Mouse (Mus musculus) megakaryocyte, adult 5-6 weeks (primary cell): ENCODE results near the gene Slc25a22. TPM values are rescaled to one million over a fixed set of nuclear protein-coding genes. Genes with fewer than 3 reads are reported as not detected.

Experiments
- ATAC-seq: 2 replicates; pipeline ENCODE4 v1.8.0; 2016; ENCODE audit warnings: mild to moderate bottlenecking, inconsistent platforms; ENCODE audit not compliant: poor library complexity, severe bottlenecking
- total RNA-seq, 2 experiments: library from RNA; stranded (forward) in 1 of 2; stranded (reverse) in 1 of 2; fragments of 153-499, 151-499 nt in 1 of 2; fragments of 221-1000, 200-1000 nt in 1 of 2; gene quantifications; 2 replicates each; pipeline versions ENCODE4 v1.2.3 to v1.2.4; 2015 to 2017

Gene Slc25a22
- 14.6 and 15.0 TPM in 2 replicates for total RNA-seq (2015)
- total RNA-seq (2017), result 3.2 and 6.4 TPM in 2 replicates

DNA sequence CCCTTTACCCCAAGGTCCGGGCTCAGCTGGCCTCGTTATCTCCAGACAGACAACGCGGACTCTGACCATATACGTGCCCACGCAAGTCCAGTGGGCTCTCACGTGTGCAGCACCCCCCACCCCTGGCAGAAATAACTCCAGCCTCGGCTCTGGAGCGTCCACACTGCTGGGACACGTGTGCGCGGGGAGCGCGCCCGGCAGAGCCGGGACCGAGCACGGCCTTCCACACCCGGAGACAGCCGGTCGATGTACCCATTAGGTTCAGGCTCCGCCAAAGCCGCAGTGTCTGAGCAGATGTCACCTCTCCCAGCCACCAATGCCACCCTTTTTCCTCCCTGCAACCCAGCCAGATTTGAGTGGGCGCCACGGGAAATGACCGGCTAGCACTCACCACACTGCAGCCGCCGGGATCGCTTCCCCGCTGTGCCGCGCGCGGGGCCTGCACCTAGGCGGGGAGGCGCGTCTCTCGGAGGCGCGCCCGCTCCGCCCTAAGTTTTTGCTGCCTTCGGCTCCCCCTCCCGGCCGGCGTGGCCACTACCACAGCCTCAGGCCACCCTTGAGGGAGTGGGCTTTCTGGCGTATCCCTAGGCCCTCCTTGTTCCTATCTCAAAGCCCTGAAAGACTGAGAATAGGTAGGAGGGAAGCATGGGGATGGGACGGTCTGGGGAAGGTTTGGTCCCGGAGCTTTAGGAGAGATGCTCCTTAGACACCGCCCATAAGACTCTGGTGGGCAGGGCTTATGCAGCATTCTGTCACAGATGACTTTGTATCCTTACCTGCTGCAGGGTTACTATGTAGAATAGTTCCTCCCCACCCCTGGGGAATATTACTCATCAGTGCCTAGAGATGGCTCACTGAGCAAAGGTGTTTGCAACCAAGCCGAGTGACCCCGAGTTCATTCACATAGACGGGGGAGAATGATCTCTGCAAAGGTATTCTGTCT lies at the start of gene Slc25a22:
Slc25a22 (minus strand) TSS at position 715 of the 943 bp plus-strand sequence.
- ATAC-seq, result peak; percentile 84

DNA sequence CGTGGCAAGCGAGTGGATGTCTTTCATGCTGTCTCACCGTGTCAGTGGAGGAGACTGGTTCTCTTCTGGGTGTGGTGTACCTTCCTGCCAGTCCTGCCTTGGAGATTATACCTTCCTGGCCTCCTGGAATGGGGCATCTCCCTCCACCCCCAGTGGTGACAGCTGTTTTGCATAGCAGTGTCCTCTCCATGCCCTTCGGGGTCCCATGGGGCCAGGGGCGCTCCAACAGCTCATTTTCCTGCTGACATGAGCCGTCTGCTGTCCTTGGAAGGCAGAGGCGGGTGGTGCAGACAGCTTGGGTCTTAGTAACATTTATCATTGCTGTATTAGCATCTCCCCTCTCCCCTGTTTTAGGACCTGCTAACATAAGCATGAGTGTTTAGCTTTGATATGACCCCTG lies 49.4 kb upstream of the Slc25a22 start:
- no peak for ATAC-seq

DNA sequence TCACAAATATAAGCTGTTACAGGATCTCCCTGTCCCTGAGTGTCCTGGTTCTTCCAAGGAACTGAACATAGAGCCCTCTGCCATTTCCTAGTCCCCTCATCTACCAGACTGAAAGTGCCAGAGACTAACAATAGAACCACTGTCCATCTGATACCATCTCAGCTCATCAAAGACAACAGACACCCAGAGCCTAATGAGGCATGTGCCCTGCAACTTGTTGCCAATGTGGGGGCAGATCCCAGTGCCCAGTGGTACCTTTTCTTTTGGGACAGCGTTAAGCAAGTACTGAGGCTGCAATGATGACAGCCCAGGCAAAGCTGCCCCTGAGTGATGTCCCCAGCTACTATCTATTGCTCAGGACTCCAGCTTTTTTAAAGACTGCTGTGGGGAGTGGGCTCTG lies 48.5 kb upstream of the Slc25a22 start:
- no peak for ATAC-seq

DNA sequence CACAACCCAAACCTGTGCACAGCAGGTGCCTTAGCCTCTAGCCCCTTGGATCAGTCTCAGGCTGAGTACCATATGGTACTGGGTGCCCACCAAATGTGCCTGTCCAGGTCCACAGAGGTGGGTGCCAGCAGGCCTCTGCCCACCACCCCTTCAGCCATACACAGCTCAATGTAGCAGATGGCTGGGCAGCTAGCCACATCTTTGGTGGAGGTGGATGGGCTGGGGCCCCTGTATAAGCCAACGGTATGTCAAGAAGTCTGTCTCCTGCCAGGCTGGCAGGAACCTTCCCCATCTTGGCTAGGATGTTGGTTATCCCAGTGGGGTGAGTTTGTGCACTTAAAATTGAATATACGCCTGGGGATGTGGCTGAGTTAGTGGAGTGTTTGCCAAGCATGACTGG lies 47.9 kb upstream of the Slc25a22 start:
- ATAC-seq, result no peak

DNA sequence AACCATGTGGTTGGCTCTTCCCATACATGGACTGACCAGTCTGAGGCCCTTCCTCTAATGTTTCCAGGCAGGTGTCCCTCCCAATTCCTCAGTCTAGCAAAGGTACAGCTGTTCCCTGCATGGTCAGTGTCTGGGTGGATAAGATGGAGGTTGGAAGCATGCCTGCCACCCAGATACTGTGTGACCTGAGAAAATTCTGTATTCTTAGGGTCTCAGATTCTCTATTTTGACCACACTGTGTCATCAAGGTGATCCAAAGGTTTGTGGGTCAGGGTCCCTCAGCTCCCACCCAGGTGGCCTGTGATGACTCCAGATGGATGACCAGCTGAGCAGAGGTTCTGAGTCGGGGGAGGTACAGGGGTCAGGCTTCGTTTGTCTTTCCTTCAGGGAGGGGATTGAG lies 47.5 kb upstream of the Slc25a22 start:
- no peak for ATAC-seq

DNA sequence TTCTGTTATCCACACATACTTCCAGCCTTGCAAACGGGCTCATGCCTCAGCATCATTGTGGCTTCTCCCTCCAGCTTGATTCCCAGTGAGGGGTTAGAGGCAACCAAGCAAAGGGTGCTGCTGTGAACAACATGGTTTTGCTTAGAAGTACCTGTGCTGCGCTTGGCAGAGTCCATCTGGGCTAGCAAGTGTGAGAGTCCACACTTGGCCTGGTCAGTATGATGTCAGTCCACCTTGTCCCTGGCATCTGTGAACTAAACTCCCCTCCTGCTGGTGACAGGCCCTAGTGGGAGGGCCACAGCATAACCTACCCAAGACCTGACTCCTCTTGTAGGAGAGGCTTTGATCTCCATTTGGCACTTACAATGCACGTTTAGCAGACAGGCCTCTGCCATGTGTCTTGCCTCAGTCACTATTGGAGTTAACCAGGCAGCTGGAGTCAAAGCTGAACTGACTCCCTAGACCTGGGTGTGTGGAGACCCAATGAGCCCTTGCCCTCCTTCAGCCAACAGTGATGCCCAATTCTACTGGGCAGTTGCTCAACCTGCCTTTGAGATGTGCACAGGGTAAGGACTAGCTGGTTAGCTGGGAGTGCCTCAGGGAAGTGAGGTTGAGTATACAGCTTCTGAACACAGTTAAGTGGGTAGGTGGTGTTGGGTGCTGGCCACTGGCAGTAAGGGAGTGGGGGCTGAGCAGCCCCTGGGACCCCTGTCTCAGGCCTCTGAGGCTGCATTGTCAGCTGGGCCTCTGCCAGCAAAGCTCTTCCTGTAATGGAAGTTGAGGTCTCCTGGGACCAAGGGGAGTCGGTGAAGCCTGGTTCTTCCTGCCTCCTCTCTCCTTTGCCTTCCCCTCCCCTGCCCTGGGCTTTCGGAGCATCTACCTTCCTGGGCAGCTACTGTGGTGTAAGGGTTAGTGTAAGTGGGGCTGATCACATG lies 46.8 kb upstream of the Slc25a22 start:
- no peak for ATAC-seq

DNA sequence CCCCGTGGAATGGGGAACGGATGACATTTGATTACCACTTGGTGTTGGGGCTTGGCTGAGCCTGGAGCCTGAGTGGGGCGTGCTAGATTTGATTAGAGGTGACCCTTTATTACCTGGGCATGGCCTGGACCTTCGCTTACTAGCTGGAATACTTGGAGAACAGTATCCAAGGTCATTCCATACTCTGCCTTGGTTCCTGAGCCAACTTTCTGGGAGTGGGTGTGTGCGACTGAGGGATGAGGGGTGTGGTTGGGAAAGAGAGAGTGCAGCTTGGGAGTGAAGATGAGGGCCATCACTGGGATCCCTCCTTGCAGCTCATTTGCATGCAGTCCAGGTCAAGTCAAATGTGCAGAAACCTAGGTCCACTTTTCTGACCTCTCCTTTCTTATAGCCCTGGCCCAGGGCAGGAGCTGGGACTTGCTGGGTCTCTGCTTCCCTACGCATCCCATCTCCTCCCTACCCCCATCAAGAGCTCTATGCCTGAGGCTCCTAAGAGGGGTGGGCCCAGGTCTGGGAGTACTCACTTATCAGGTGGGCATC lies 45.5 kb upstream of the Slc25a22 start:
- no peak for ATAC-seq

DNA sequence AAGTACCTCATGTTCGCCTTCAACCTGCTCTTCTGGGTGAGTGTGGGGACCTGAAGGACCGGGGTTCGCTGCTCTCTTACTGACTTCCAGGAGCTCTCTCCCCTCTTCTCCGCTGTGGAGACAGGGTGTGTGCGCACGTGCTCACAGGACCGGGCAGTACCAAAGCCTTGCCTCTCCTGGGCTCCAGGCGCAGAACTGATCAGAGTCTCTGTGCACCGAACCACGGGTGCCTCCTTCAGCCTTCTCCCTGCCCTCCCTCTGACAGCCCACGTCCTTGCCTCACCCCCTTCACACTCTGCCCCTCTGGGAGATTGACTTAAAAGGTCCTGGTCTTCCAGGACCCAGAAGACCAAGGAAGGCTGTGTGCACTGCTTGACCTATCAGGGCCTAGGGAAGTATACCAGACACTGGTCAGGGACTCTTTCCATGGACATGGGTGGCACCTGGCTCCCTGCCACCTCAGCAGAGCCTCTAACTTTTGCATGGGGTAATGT lies 44.9 kb upstream of the Slc25a22 start:
- no peak for ATAC-seq

DNA sequence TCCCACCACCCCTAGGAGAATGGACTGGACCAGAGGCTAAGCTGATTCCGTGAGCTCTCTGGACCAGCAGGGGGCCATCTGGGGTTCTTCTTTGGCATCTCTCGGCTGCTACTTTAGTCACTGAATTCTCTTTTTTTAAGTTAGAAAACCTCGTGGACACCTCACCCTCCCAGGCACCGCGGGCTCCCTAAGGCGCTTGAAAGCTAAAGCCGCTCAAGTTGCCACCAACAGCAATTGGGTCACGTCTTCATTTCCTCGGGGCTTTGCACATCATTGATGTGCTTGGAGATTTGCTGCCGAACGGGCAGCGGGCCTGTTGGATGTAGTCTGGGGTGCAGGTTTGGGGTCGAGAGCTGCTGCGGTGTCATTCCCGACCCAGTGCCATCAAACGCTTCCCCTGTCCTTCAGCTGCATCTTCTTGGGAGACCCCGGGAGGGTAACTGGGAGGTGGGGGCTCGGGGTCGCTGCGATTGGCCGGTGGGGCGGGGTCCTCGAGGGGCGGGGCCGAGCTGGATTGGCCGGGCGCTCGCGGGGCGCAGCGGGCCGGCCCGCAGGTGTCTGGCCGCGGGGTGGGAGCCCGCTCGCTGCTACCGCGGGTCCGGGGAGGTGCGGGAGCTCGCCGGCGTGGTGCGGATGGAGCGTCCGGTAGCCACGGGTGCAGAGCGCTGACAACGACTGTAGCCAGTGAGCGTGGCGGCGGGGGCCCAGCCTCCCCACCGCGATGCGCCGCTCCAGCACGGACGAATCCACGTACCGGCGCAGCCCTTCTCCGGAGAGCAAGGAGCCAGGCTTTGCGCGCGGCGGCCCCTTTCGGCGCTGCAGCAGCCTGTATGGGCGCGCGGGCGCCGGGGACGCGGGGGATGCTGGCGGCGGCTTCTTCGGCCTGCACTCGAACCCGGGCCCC lies 44.1 kb upstream of the Slc25a22 start:
- peak; percentile 37 for ATAC-seq

DNA sequence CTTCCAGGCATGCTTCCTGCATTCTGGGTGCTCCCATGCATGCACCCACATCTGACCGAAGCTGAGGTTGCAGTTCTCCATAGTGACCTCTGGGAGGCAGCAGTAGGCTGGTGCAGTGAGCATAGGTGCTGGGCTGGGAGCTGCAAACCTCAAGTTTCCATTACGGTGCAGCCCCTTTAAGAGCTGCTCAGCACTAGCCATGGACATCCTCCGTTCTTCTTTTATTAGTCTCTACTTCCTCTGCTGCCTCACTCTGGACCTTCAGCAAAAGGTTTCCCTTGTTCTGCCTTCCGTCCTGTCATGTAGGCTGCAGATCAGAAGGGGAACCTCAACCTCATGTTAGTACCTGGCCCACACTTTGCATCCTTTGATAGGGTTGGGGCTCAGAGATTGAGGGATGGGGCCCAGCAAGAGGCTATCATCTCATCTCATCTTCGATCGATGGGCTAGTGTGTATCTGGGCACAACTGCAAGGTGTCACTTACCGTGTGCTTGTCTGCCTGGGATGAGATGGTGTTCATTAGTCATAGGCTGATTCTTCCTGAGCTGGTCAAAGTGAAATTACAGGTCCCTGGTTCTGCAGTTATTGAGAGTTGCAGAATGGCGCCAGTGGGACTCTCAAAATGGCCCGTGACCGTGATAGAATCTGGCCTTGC lies 43.3 kb upstream of the Slc25a22 start:
- ATAC-seq, result peak; percentile 84

DNA sequence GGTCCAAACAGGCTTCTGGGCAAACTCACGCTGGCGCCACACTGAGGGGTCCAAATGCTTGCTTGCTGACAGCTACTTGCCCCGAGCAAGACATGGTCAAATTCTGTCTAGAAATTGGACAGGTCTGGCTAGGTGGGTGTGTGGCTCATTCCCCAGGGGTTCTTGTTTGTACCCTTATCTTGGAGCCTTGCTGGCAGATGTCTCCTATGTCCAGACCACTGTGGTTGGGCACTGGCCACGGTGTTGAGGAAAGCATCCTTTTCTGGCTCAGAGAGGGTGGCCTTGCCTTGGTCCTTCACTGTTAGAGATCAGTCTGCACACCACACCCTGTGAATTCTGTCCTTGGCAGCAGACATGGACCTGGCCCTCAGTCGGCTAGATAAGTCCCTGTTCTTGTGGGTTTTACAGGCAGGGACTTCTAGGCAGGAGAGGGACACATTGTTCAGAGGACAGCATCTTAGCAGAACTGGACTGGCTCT lies 40.6 kb upstream of the Slc25a22 start:
- ATAC-seq, result no peak

DNA sequence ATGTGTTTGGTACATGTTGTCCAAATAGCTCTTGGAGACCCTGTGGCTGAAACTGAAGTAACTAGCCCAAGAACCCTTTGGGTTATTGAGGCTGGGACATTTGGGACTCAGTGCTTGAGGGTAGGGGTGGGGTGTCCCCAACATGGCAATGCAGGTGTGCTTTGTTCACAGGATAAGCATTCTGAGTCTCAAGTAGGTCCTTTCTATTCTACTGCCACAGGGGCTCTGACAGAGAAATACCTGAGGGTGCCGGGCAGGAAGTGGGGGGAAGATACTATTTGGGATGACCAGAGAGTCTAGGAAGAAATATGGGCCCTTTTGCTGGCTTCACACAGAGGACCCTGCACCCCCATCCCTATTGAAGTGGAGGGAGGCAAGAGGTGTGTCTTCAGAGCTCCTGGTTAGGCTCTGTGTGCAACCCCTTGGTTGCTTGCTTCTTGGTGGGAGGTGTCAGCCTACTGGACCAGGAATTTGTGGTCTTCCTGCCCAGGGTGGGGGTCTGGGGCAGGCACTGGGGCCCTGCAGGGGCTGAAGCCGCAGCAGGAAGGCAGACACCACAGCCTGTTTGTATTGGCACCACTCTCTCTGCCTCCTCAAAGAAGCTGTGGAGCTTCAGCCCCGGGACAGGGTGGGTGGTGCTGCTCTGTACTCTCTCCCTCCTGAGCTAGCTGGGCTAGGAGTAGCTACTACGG lies 40.0 kb upstream of the Slc25a22 start:
- ATAC-seq, result no peak

DNA sequence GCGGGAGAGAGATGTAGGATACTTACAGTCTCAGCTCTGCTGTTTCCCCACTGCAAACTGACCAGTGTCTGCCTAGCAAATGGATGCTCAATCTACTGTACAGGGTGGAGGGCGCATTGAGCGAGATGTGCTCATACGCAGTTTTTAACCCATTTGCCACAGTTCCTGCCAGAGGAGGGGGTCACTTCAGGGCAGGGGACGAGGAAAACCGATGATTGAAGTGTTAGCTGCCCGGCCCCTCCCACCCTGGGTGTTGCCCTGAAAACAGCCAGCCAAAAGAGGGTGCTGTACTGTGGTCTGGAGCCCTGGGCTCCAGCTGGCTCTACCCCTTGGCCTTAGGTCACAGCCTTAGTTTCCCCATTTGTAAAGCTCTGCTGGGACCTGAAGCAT lies 39.3 kb upstream of the Slc25a22 start:
- ATAC-seq, result no peak

DNA sequence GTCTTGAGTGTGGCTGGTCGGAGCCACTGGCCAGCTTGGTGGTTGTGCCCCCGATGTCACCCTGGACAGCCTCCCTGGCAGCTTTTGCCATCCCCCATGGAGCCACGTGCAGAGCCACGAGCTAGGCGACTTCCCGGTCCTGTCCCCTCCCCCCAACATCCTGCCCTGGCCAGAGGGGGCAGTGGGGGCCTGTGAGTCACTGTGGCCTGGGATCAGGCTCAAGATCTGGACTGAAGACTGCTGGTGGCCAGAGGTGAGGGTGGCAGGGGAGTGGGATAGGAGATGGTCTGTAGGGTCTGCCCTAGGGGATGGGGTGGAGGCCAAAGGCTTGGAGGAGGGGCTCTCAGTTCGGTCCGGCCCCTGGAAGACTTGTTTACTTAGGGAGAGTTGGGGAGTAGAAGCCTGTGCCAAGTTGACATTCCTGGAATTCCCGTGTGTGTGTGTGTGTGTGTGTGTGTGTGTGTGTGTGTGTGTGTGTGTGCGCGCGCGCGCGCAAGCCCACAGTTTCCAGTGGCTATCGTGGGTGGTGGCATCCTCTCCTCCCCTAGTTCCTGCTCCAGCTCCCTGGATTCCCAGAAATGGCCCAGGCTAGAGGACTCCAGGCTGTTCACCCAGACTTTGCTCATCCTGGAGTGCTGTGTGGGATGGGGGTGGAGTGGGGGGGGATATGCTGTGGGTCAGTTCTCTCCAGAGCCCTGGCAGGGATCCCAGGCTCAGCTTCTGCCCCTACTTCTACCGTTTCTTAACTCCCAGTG lies 38.7 kb upstream of the Slc25a22 start:
- peak; percentile 34 for ATAC-seq

DNA sequence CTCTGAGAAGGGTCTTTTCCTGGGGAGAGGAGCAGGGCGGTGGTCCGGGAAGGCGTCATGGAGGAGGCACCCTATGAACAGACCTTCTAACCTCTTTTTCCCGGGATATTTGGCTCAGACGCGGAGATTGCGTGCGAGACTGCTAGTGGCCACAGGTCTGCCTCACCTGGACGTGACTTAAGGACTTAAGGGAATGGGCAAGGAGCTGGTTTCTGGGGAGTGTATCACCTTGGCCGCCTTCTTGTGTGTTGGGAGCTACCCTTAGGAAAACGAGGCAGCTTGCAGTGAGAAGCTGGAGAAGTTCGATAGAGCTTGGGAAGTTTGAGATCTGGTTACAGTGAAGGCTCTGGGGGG lies 38.1 kb upstream of the Slc25a22 start:
- no peak for ATAC-seq

DNA sequence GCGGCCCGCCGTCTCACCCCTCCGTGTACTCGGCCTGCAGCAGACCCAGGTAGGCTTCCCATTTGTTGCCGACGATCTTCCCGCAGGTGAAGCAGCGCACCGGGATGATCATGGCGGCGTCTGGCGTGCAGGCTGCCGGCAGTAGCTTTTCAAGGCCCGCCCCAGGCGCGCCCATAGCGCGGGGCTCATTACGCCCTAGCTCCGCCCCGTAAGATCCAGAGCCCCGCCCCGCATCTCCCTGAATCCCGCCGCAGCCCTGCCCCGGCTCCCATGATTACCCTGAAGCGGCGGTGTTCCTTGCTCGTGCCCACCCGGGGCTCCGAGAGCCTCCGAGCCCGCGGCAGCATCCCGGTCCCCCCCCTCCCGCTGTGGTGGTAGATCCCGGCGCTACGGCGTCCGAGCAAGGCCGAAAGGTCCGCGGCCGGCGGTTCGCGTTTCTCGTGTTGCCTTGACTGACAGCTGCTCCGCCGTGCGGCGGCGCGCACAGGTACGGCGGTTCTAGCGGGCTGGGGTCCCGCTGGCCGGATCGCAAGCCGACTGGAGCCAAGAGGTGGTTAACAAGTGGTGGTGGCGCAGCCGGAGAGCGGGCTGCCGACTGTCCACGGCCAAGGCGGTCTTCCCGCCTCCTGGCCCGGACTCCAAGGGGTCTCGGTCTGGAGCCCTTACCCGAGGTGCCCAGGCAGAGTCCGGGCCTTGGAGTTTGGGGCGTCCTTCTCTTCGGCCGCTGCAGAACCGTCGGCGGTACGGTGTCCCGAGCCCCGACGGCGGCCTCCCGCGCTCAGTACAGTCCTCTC lies 37.5 kb upstream of the Slc25a22 start, which contains the start of the genes Polr2l and Tspan4:
Polr2l (minus strand) TSS at position 122 of the 794 bp plus-strand sequence.
Tspan4 (plus strand) TSS at position 230 of the 794 bp plus-strand sequence.
- ATAC-seq, result peak; percentile 80

DNA sequence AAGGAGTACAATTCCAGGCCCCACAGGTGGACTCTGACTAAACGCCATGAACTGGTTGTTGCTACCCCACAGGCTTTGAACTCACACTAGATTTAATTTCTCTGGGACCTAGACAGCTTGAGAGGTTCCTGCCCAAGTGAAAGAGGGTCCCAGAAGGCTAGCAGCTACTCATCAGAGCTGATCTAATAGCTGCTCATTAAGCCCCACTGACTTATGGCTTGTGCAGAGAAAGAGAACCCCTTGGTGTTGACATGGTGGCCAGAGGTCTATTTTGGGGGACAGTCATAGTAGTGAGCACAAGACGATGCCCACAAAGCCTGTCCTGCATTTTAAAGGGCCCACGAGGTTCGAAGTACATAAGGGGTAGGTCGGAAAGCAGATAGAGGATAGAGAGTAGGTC lies 36.5 kb upstream of the Slc25a22 start:
- no peak for ATAC-seq
